Comparison of ENCODE assay signal across 7 mouse cellular contexts in genomic region chr14:28057885-28058860, GRCm38 (mm10).
A peak's percentile ranks its signal among the peaks of the same experiment; 100 is the strongest.
DNase-seq lines count a peak whose midpoint lies in the region; ATAC-seq lines count a peak whose summit lies in the region.

No protein-coding gene starts in this region.

- ATAC-seq in forebrain, embryonic 15.5 days (replicated peaks), result peak; percentile 80
- peak; percentile 85 for ATAC-seq in hindbrain, embryonic 14.5 days (ENCODE audit: low FRiP score)
- peak; percentile 80 for ATAC-seq in stomach, embryonic 16.5 days (ENCODE audit: insufficient read depth, low FRiP score)
- ATAC-seq in liver, embryonic 12.5 days, result no peak

- H3K36me3 ChIP-seq in forebrain, embryonic 15.5 days, result no peaks in the 10 kb centered on the region
- H3K36me3 ChIP-seq in hindbrain, embryonic 14.5 days (replicated peaks; ENCODE audit: control insufficient read depth, insufficient read depth), result no peaks in the 10 kb centered on the region
- H3K36me3 ChIP-seq in stomach, embryonic 16.5 days (ENCODE audit: control insufficient read depth, insufficient read depth, low read length), result no peaks in the 10 kb centered on the region
- H3K36me3 ChIP-seq in liver, embryonic 12.5 days, result no peaks in the 10 kb centered on the region

- H3K9me3 ChIP-seq in forebrain, embryonic 15.5 days, result no peaks in the 10 kb centered on the region
- no peaks in the 10 kb centered on the region for H3K9me3 ChIP-seq in hindbrain, embryonic 14.5 days (ENCODE audit: control insufficient read depth, low read length)
- no peaks in the 10 kb centered on the region for H3K9me3 ChIP-seq in stomach, embryonic 16.5 days (replicated peaks; ENCODE audit: control insufficient read depth, low read length)
- no peaks in the 10 kb centered on the region for H3K9me3 ChIP-seq in liver, embryonic 12.5 days (replicated peaks)

- peak overlapping the region; percentile 31 for H3K27ac ChIP-seq in forebrain, embryonic 15.5 days (replicated peaks)
- peak overlapping the region; percentile 53; the same call in 1 of the 2 replicates for H3K27ac ChIP-seq in hindbrain, embryonic 14.5 days
- H3K27ac ChIP-seq in stomach, embryonic 16.5 days (ENCODE audit: low read length), result peak overlapping the region; percentile 52; the same call in 1 of the 2 replicates
- H3K27ac ChIP-seq in liver, embryonic 12.5 days, result no peak overlapping the region

- peaks cover 14% of the 10 kb centered on the region for H3K4me1 ChIP-seq in forebrain, embryonic 15.5 days
- H3K4me1 ChIP-seq in hindbrain, embryonic 14.5 days (replicated peaks; ENCODE audit: control insufficient read depth, insufficient read depth, low read length), result 0 out of 2 replicates have a peak, but pooled peaks cover 5% of the 10 kb centered on the region
- H3K4me1 ChIP-seq in stomach, embryonic 16.5 days (ENCODE audit: control insufficient read depth, insufficient read depth, low read length), result peaks cover 8% of the 10 kb centered on the region
- H3K4me1 ChIP-seq in liver, embryonic 12.5 days, result no peaks in the 10 kb centered on the region

- no peak overlapping the region for H3K9ac ChIP-seq in forebrain, embryonic 15.5 days (replicated peaks)
- H3K9ac ChIP-seq in hindbrain, embryonic 14.5 days, result no peak overlapping the region
- no peak overlapping the region for H3K9ac ChIP-seq in stomach, embryonic 16.5 days (ENCODE audit: low read length)
- H3K9ac ChIP-seq in liver, embryonic 12.5 days, result no peak overlapping the region

- 8% methylated on average over 18 of the region's 18 CpGs for WGBS in forebrain, embryonic 15.5 days
- 9% methylated on average over 18 of the region's 18 CpGs for WGBS in hindbrain, embryonic 14.5 days
- WGBS in stomach, embryonic 16.5 days, result 18% methylated on average over 18 of the region's 18 CpGs
- 25% methylated on average over 18 of the region's 18 CpGs for WGBS in liver, embryonic 12.5 days (ENCODE audit: insufficient replicate concordance)

- no peak overlapping the region for H3K4me2 ChIP-seq in forebrain, embryonic 15.5 days (replicated peaks)
- H3K4me2 ChIP-seq in hindbrain, embryonic 14.5 days (replicated peaks), result 0 out of 2 replicates have a peak overlapping the region, but pooled peaks have one; percentile 0
- H3K4me2 ChIP-seq in stomach, embryonic 16.5 days (ENCODE audit: low read depth, low read length), result peak overlapping the region; percentile 27; the same call in 1 of the 2 replicates
- no peak overlapping the region for H3K4me2 ChIP-seq in liver, embryonic 12.5 days

- no peaks in the 10 kb centered on the region for H3K27me3 ChIP-seq in forebrain, embryonic 15.5 days
- no peaks in the 10 kb centered on the region for H3K27me3 ChIP-seq in hindbrain, embryonic 14.5 days (ENCODE audit: control insufficient read depth, insufficient read depth, low read length)
- H3K27me3 ChIP-seq in stomach, embryonic 16.5 days (ENCODE audit: control insufficient read depth, insufficient read depth, low read length), result no peaks in the 10 kb centered on the region
- no peaks in the 10 kb centered on the region for H3K27me3 ChIP-seq in liver, embryonic 12.5 days (replicated peaks)

- H3K4me3 ChIP-seq in forebrain, embryonic 15.5 days, result no peak overlapping the region
- H3K4me3 ChIP-seq in hindbrain, embryonic 14.5 days (replicated peaks; ENCODE audit: low read length), result no peak overlapping the region
- no peak overlapping the region for H3K4me3 ChIP-seq in stomach, embryonic 16.5 days (replicated peaks; ENCODE audit: low read length)
- H3K4me3 ChIP-seq in liver, embryonic 12.5 days, result no peak overlapping the region

- DNase-seq in right cerebral cortex, postnatal 14 days, result peak; percentile 12
- DNase-seq in right cerebral cortex, postnatal 36 days (ENCODE audit: low spot score in 2 of 2), result no peak
- DNase-seq in hindbrain, embryonic 14.5 days (ENCODE audit: low spot score), result peak; percentile 65
- DNase-seq in lung, postnatal 4 days, result peak; percentile 44 to 76

Comparison
In these comparisons a context has a peak if more than half of its experiments do, and no peak if none do; other contexts are left out.
1. DNase-seq: peak in right cerebral cortex, postnatal 14 days (single experiment), hindbrain, embryonic 14.5 days (single experiment) and lung, postnatal 4 days (2 of 2); none in right cerebral cortex, postnatal 36 days (0 of 2).
2. H3K4me2 ChIP-seq: peak in hindbrain, embryonic 14.5 days (single experiment) and stomach, embryonic 16.5 days (single experiment); none in forebrain, embryonic 15.5 days (single experiment) and liver, embryonic 12.5 days (single experiment).